Mouse (Mus musculus): ENCODE measurements at regions not wholly inside any gene's neighbourhood (a gene's known extent, or its start where the extent isn't known, plus 50 kb on each side); places are given as distances from the start of the nearest gene placed in this dataset.
A peak's percentile ranks its signal among the peaks of the same experiment; 100 is the strongest.

DNA sequence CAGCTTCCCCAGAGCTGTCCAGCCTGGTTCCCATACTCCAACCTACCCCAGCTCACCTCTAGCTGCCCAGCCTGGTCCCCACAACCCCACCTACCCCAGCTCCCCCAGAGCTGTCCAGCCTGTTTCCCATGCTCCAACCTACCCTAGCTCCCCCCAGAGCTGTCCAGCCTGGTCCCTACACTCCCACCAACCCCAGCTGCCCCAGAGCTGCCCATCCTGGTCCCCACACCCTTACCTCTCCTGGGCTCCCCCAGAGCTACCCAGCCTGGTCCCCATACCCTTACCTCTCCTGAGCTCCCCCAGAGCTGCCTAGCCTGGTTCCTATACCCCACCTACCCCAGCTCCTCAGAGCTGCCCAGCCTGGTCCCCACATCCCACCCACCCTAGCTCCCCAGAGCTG is 125.3 kb upstream of the Adam6b start:
- H3K4me3 ChIP-seq (ENCODE audit: insufficient read depth, low read depth, low read length), result no peak overlapping the region
- no peak overlapping the region for H3K27ac ChIP-seq (replicated peaks; ENCODE audit: low read depth, low read length)
- no peaks in the 10 kb centered on the region for H3K4me1 ChIP-seq (ENCODE audit: control insufficient read depth, insufficient read depth, insufficient read length, low read length)

DNA sequence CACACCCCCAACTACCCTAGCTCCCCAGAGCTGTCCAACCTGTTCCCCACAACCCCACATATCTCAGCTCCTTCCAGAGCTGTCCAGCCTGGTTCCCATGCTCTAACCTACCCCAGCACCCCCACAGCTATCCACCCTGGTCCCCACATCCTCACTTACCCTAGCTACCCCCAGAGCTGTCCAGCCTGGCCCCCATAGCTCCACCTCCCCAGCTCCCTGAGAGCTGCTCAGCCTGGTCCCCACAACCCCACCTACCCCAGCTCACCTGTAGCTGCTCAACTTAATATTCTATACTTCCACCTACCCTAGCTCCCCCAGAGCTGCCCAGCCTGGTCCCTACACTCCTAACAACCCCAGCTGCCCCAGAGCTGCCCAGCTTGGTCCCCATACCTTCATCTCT is 124.9 kb upstream of the Adam6b start:
- no peaks in the 10 kb centered on the region for H3K4me1 ChIP-seq (ENCODE audit: control insufficient read depth, insufficient read depth, insufficient read length, low read length)
- no peak overlapping the region for H3K27ac ChIP-seq (replicated peaks; ENCODE audit: low read depth, low read length)
- H3K4me3 ChIP-seq (ENCODE audit: insufficient read depth, low read depth, low read length), result no peak overlapping the region

DNA sequence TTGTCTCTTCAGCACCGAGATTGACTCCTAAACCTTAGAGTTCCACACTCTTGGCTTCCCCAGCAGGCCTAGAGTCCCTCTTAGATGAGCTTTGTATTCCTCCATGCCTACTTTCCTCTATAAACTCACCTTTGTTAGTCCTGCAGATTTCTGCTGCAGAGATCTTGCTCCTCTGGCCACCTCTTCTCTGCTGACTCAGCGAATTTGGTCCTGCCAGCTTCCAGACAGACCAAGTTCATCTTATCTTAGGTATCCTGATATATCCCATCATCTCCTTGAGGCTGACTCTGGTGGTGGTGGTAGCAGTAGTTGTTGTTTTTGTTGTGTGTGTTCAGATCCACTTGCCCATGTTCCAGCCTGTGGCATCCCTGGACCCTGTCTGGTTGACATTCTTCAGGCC is 123.5 kb upstream of the Adam6b start:
- no peak overlapping the region for H3K27ac ChIP-seq (replicated peaks; ENCODE audit: low read depth, low read length)
- no peak overlapping the region for H3K4me3 ChIP-seq (ENCODE audit: insufficient read depth, low read depth, low read length)
- H3K4me1 ChIP-seq (ENCODE audit: control insufficient read depth, insufficient read depth, insufficient read length, low read length), result no peaks in the 10 kb centered on the region

DNA sequence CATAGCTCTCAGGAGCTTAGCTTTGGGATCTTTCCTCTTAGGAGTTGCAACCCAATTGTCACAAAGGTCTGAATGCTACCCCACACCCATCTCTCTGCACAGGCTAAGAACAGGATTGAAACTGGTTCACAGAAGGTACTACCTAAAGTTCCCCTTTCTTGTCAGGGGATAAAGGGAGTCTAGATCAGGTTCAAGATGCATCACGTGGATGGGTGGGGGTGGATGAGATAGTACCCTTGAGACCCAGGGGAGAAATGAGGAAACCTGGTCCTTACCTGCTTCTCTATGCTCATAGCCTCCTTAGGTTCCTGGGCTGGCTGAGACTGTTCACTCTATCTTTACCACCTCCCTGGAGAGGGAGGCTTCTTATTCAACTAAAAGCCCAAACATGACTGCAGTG is 122.9 kb upstream of the Adam6b start:
- Histone ChIP-seq H3K27ac (replicated peaks; ENCODE audit: low read depth, low read length) (no peak overlapping the region), H3K4me3 (ENCODE audit: insufficient read depth, low read depth, low read length) (no peak overlapping the region)

DNA sequence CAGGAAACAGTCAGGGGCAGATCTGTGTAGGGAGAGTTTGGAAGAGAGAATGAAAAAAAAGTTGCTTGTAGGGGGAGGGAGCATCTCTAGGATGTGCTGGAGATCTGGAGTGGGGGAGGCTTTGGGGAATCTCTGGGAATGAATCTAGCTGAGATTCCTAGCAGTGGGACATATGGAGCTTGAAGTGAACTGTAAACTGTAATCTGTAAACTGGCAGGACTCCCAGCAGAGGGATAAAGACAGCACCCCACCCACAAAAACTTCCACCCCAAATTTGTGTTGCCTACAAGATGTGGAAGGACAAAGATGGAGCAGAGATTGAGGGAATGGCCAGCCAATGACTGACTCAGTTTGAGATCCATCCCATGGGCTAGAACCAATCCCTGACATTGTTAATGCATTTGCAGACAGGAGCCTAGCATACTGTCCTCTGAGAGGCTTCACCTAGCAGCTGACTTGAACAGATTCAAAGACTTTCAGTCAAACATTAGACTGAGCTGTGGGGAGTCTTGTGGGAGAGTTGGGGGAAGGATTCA is 87.7 kb upstream of the Adam6b start:
- H3K4me3 ChIP-seq (ENCODE audit: insufficient read depth, low read depth, low read length), result no peak overlapping the region
- H3K27ac ChIP-seq (replicated peaks; ENCODE audit: low read depth, low read length), result no peak overlapping the region
- H3K4me1 ChIP-seq (ENCODE audit: control insufficient read depth, insufficient read depth, insufficient read length, low read length), result no peaks in the 10 kb centered on the region

More for the DNA sequence above, 122.9 kb upstream of the Adam6b start:
- H3K4me1 ChIP-seq (ENCODE audit: control insufficient read depth, insufficient read depth, insufficient read length, low read length), result no peaks in the 10 kb centered on the region

DNA sequence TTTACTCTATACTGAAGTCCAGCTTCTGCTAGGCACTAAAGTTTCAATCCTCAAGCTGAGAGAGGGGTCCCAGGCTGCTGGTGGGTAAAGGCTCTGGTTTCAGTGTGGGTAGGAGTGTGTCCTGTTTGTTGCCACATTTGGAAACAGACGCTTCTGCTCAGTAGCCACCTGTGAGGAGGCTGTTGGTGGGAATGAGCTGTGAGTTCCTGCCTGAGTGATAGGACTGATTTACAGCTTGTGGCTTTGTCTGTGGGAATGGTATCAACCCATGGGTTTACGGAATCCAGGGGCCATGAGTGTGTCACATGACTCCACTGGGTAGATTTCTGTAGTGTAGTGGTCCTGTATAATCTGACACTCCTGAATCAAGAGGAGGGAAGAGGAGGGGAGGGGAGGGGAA is 86.5 kb upstream of the Adam6b start:
- Histone ChIP-seq H3K4me1 (ENCODE audit: control insufficient read depth, insufficient read depth, insufficient read length, low read length) (no peaks in the 10 kb centered on the region), H3K27ac (replicated peaks; ENCODE audit: low read depth, low read length) (no peak overlapping the region), H3K4me3 (ENCODE audit: insufficient read depth, low read depth, low read length) (no peak overlapping the region)

DNA sequence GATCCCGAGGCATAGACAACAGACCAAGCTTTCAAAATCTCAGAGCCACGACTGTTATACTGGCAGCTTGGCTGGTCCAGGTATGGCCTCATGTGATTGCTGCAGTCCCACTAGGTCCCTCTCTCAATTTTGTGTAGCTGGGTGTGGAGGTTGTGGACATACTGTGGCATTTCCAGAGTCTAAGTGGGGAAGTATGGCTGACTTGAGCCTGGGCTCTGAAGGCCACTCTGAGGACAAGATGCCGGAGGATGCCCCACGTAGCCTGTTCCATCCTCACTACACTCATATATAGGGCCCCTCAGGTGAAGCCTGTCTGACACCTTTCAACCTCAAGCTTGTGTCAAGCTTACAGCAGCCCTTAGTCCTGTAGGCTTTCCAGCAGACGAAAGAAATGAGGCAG is 78.2 kb upstream of the Adam6b start:
- Histone ChIP-seq H3K27ac (replicated peaks; ENCODE audit: low read depth, low read length) (no peak overlapping the region), H3K4me3 (ENCODE audit: insufficient read depth, low read depth, low read length) (no peak overlapping the region), H3K4me1 (ENCODE audit: control insufficient read depth, insufficient read depth, insufficient read length, low read length) (no peaks in the 10 kb centered on the region)

DNA sequence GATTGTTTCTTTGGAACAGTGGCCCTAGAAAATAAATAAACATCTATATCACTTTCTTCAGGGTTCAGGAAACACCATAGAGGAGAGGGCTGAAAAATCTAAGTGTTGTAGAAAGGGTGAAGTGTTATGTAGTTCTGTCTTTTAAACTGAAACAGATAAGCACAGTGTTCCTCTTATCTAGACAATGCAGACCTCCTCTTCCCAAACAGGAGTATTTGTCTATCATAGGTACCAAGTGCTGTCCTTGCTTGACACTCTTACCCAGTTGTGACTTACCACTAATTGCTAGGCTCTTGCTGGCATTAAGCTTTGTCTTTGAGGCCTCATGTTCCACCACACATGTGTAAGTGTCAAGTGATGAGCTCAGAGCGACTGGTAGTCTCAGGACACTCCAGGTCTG is 75.3 kb upstream of the Adam6b start:
- Histone ChIP-seq H3K4me3 (ENCODE audit: insufficient read depth, low read depth, low read length) (no peak overlapping the region), H3K4me1 (ENCODE audit: control insufficient read depth, insufficient read depth, insufficient read length, low read length) (no peaks in the 10 kb centered on the region), H3K27ac (replicated peaks; ENCODE audit: low read depth, low read length) (no peak overlapping the region)

DNA sequence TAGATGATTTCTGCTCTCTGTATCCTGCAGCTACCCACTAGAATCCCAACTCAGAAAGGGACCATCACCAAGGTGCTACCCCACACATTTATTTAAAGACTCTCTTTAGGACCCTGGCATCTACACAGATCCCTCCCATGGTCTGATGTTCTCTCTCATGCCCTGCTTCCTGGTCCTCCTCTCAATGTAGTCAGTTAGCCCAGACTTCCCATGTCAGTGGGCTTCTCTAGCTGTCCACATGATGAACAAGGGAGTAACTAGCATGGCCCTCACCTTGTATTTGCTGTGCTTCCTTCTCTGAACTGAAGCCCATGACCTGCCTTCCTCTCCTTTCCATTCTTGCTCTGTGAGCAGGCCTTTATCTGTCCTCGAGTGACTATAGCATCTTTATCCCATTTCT is 71.8 kb upstream of the Adam6b start:
- no peak overlapping the region for H3K4me3 ChIP-seq (ENCODE audit: insufficient read depth, low read depth, low read length)
- no peaks in the 10 kb centered on the region for H3K4me1 ChIP-seq (ENCODE audit: control insufficient read depth, insufficient read depth, insufficient read length, low read length)

DNA sequence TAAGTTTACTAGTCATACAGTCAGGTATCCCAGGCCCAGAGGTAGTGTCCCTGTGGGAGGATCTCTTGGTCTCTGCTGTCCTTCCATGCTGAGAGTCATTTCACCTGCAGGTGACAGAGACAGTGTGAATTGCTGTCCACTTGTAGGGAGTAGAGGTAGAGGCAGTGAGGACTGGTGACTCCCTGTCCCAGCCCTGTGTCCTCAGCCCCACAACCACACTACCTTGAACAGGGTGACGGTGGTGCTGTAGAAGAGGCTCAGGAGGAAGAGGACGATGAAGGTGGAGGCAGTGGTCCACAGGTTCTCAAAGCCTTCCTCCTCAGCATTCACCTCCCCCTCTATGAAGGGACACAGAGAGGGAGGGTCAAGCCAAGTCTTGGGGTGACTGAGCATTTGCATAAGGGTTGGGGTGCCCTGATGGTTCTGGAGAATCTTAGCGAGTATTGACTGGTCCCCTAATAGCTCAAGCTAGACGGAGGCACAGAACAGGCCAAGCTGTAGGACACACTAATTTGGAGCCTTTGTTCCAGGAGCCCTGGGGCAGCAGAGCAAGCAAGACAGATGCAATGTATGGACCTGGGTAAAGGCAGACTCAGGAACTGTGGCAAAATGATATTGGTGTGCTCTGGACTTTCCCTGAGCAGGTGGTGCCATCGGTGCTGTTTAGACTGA is 70.4 kb upstream of the Adam6b start:
- no peak overlapping the region for H3K27ac ChIP-seq (replicated peaks; ENCODE audit: low read depth, low read length)
- no peak overlapping the region for H3K4me3 ChIP-seq (ENCODE audit: insufficient read depth, low read depth, low read length)
- no peaks in the 10 kb centered on the region for H3K4me1 ChIP-seq (ENCODE audit: control insufficient read depth, insufficient read depth, insufficient read length, low read length)

More for the DNA sequence above, 71.8 kb upstream of the Adam6b start:
- no peak overlapping the region for H3K27ac ChIP-seq (replicated peaks; ENCODE audit: low read depth, low read length)

DNA sequence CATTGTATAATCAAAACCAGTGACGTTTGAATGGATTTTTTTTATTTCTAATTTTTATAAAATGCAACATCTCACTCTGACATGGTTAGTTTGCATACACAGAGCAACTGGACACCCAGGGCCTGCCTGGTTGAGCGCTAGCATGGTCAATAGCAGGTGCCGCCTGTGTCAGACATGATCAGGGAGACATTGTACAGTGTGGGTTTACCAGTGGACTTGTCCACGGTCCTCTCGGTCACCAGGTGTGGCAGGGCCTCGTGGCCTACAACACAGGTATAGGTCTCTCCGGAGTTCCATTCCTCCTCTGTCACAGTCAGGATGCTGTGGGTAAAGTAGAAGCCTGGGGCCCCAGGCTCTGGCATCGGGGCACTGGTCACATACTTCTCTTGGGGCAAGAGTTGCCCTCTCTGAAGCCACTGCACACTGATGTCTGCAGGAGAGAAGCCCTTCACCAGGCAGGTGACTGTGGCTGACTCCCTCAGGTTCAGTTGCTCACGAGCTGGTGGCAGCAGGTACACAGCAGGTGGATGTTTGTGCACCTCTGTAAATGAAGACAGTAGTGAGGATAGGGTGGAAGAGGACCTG is 68.5 kb upstream of the Adam6b start:
- no peak overlapping the region for H3K4me3 ChIP-seq (ENCODE audit: insufficient read depth, low read depth, low read length)
- no peaks in the 10 kb centered on the region for H3K4me1 ChIP-seq (ENCODE audit: control insufficient read depth, insufficient read depth, insufficient read length, low read length)
- H3K27ac ChIP-seq (replicated peaks; ENCODE audit: low read depth, low read length), result no peak overlapping the region

DNA sequence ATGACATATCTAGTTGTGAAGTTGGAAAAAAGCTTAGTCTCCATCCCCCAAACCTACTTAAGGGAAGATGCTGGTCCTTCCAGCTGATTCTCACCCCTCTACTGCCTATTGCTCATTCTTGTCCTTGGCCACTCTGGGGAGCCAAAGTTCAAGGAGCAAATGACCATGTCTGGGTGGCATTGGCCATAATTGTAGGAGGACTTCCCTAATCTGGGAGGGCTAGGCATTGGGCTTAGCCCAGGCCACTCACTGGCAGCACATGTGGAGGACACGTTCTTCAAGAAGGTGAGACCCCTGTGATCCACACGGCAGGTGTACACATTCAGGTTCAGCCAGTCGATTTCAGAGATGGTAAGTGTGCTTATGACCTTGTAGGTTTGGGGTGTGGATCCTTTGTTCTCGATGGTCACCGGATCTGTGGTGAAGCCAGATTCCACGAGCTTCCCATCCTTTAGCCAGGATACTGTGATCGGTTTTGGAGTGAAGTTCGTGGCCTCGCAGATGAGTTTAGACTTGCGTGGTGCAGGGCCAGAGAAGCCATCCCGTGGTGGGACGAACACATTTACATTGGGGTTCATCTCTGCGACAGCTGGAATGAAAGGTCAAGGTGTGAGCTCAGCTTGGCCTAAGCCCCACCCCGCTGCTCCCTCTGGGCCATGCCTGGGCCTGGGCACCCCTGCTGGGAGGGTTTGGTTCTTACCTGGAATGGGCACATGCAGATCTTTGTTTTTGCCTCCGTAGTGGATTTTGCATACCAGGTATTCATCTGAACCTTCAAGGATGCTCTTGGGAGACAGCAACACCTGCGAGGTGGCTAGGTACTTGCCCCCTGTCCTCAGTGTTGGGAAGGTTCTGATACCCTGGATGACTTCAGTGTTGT is 67.4 kb upstream of the Adam6b start:
- no peak overlapping the region for H3K4me3 ChIP-seq (ENCODE audit: insufficient read depth, low read depth, low read length)
- no peak overlapping the region for H3K27ac ChIP-seq (replicated peaks; ENCODE audit: low read depth, low read length)
- no peaks in the 10 kb centered on the region for H3K4me1 ChIP-seq (ENCODE audit: control insufficient read depth, insufficient read depth, insufficient read length, low read length)

DNA sequence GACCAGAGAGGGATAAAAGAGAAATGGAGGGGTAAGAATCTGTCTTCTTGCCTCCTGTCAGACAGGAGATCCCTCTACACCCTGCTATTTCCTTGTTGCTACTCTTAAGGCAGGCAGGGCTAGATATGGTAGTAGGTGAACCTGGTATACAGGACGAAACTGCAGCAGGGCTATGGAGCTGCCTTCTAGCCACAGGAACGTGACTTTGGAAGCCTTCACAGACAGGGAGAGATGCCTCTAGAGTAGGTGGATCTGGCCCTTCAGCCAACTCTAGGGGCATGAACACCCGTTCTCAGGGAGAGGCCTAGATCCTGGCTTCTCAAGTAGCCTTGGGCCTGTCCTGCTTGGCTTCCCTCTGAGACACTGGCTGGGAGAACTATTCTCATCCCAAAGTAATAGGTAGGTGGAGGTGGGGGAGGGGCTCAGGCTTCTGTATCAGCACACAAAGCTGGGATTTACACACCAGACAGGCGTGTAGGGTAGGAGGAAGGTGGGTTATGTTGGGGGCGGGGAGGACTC is 66.5 kb upstream of the Adam6b start:
- Histone ChIP-seq H3K4me3 (ENCODE audit: insufficient read depth, low read depth, low read length) (no peak overlapping the region), H3K4me1 (ENCODE audit: control insufficient read depth, insufficient read depth, insufficient read length, low read length) (no peaks in the 10 kb centered on the region), H3K27ac (replicated peaks; ENCODE audit: low read depth, low read length) (no peak overlapping the region)

DNA sequence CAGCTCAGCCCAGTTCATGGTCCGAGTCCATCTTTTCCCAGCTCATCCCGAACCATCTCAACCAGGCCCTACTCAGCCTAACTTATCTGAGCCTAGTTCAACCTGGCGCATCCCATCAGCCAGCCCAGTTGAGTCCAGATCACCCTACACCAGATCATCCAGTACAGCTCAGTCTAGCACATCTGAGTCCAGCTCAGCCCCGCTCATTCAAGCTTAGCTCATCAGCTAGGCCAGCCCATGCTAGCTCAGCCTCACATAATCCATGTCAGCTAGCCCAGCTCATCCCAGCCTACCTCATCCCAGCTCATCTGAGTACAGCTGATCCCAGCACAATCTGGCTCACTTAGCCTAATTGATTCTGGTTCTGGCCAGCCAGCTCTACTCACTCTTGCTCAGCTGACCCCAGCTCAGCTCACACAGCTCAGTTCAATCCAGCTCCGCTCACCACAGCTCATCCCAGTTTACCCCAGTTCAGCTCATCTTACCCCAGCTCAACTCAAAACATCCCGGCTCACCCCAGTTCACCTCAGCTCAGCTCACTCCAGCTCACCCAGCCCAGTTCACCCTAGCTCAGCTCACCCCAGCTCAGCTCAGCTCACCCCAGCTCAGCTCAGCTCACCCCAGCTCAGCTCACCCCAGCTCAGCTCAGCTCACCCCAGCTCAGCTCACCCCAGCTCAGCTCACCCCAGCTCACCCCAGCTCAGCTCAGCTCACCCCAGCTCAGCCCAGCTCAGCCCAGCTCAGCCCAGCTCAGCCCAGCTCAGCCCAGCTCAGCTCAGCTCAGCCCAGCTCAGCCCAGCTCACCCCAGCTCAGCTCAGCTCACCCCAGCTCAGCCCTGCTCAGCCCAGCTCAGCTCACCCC is 65.3 kb upstream of the Adam6b start:
- peak overlapping the region; percentile 84 for H3K27ac ChIP-seq (replicated peaks; ENCODE audit: low read depth, low read length)
- no peaks in the 10 kb centered on the region for H3K4me1 ChIP-seq (ENCODE audit: control insufficient read depth, insufficient read depth, insufficient read length, low read length)
- peak overlapping the region; percentile 52 for H3K4me3 ChIP-seq (ENCODE audit: insufficient read depth, low read depth, low read length)
